Mouse (Mus musculus): ENCODE data around the gene Pgap3.

DNA sequence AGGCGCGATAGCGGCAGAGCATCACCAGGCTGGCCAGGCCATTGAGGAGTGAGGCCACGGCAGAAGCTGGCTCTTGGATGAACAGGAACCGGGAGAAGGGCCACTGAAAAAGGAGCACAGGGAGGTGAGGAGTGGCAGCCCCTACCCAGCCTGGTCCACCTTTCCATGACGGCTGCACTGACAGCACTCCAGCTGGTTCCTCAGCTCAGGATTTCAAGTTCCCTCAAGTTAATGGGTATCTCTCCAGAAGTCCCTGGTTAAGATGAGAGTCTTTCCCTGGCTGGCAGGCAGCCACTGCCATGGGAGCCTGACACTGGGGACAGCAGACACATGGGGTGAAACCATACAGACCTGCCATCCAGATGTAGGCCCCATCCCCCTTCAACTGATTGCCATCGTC, 2.3 kb downstream of the Pgap3 start:
- TF ChIP-seq GATA1 (IDR thresholded peaks at IDR 0.05; ENCODE audit: borderline replicate concordance, low read length): no peak
- TF ChIP-seq FLI1 (IDR thresholded peaks at IDR 0.05; ENCODE audit: low read length): no peak
